Mouse (Mus musculus): Measurements from ENCODE around the gene Foxk2. TPM values are rescaled to one million over a fixed set of nuclear protein-coding genes. Genes with fewer than 3 reads are reported as not detected.

Foxk2 gene
- 10 to 100 TPM; 16.5 to 17.2 TPM for total RNA-seq (2021)

- intact Hi-C loops (cut with DNase I), result loop anchor here (2.0 kb wide), 2 partner anchors 23 to 95 kb away; partner anchors contain the start of genes Narf and Wdr45b
- peak; percentile 89 to 93 for DNase-seq
Measured at GRCm38 (mm10) chr11:121259160-121260100, at the start of gene Foxk2. TSS of gene Foxk2 (plus strand) at chr11:121259990.

GRCm38 (mm10) chr11:121216831-121217230, 43.0 kb upstream of the Foxk2 start:
- DNase-seq, result no peak
- intact Hi-C loops (cut with DNase I), result no loop called here

GRCm38 (mm10) chr11:121219776-121220175, 40.0 kb upstream of the Foxk2 start:
- intact Hi-C loops (cut with DNase I), result no loop called here
- no peak for DNase-seq

- intact Hi-C loops (cut with DNase I), result no loop called here
- no peak for DNase-seq
Measured at GRCm38 (mm10) chr11:121220771-121221170, 39.0 kb upstream of the Foxk2 start.

GRCm38 (mm10) chr11:121221321-121222010, 38.3 kb upstream of the Foxk2 start:
- no peak for DNase-seq
- intact Hi-C loops (cut with DNase I), result no loop called here

- intact Hi-C loops (cut with DNase I), result loop anchor here (2.0 kb wide), 1 partner anchor 20 kb away; no protein-coding TSS in a partner anchor
- no peak for DNase-seq
Measured at GRCm38 (mm10) chr11:121228129-121229017, 31.4 kb upstream of the Foxk2 start.

GRCm38 (mm10) chr11:121229018-121229439, 30.8 kb upstream of the Foxk2 start, which contains the start of gene Cybc1:
TSS of gene Cybc1 (minus strand) at chr11:121229322.
- intact Hi-C loops (cut with DNase I), result loop anchor here (2.0 kb wide), 1 partner anchor 20 kb away; no protein-coding TSS in a partner anchor
- peak; percentile 76 to 83 for DNase-seq

- DNase-seq, result no peak
- intact Hi-C loops (cut with DNase I), result loop anchor here (10.0 kb wide), 1 partner anchor 474 kb away; the partner anchor contains the start of gene Metrnl
Measured at GRCm38 (mm10) chr11:121231191-121231590, 28.6 kb upstream of the Foxk2 start.

GRCm38 (mm10) chr11:121231628-121232291, 28.0 kb upstream of the Foxk2 start:
- intact Hi-C loops (cut with DNase I), result loop anchor here (10.0 kb wide), 1 partner anchor 473 kb away; the partner anchor contains the start of gene Metrnl
- peak; percentile 25 to 35 for DNase-seq

- intact Hi-C loops (cut with DNase I), result loop anchor here (10.0 kb wide), 1 partner anchor 472 kb away; the partner anchor contains the start of gene Metrnl
Measured at GRCm38 (mm10) chr11:121232706-121233105, 27.1 kb upstream of the Foxk2 start.

GRCm38 (mm10) chr11:121235475-121236238, 24.1 kb upstream of the Foxk2 start:
- intact Hi-C loops (cut with DNase I), result loop anchor here (2.0 to 10.0 kb wide), 3 partner anchors 23 to 469 kb away; partner anchors contain the start of genes Foxk2, Metrnl and Wdr45b
- peak in 1 of 2 experiments; percentile 20 for DNase-seq

More at GRCm38 (mm10) chr11:121232706-121233105, 27.1 kb upstream of the Foxk2 start:
- no peak for DNase-seq

GRCm38 (mm10) chr11:121236564-121237344, 23.0 kb upstream of the Foxk2 start, which contains the start of gene Narf:
TSS of gene Narf (plus strand) at chr11:121237253.
- intact Hi-C loops (cut with DNase I), result loop anchor here (2.0 to 10.0 kb wide), 3 partner anchors 22 to 468 kb away; partner anchors contain the start of genes Foxk2, Metrnl and Wdr45b
- DNase-seq, result peak; percentile 95 to 97

- no peak for DNase-seq
- intact Hi-C loops (cut with DNase I), result loop anchor here (2.0 to 10.0 kb wide), 3 partner anchors 21 to 467 kb away; partner anchors contain the start of genes Foxk2, Metrnl and Wdr45b
Measured at GRCm38 (mm10) chr11:121237345-121238128, 22.3 kb upstream of the Foxk2 start.

- intact Hi-C loops (cut with DNase I), result loop anchor here (5.0 to 10.0 kb wide), 2 partner anchors 113 to 465 kb away; partner anchors contain the start of genes Metrnl and Wdr45b
- no peak for DNase-seq
Measured at GRCm38 (mm10) chr11:121239669-121240068, 20.1 kb upstream of the Foxk2 start.

GRCm38 (mm10) chr11:121250196-121250595, 9.6 kb upstream of the Foxk2 start:
- no peak for DNase-seq
- intact Hi-C loops (cut with DNase I), result no loop called here

- DNase-seq, result peak in 1 of 2 experiments; percentile 36
- intact Hi-C loops (cut with DNase I), result no loop called here
Measured at GRCm38 (mm10) chr11:121260211-121260906, 569 bp downstream of the Foxk2 start.
